Mouse (Mus musculus) embryonic facial prominence, embryonic 11.5 days (tissue): Measurements from ENCODE around the gene 2900092C05Rik. TPM values are rescaled to one million over a fixed set of nuclear protein-coding genes. Genes with fewer than 3 reads are reported as not detected.

Experiments used
- ATAC-seq: fragments of 200-750 bp; cut with Nextera tagmentation; replicated peaks from 2 replicates; pipeline ENCODE4 v1.8.0; 2017; ENCODE audit warnings: low read depth; ENCODE audit not compliant: insufficient number of reproducible peaks, low FRiP score, low TSS enrichment
- DNase-seq: peaks from one replicate; pipeline ENCODE4 v3.0.0-alpha.2; 2015; ENCODE audit warnings: low spot score
- H3K27ac ChIP-seq: fragments of 300-500 bp; sonication (generic); replicated peaks from 2 replicates; pipeline ENCODE4 v1.5.1; 2014; ENCODE audit warnings: mild to moderate bottlenecking, low read depth, low read length, control low read depth
- H3K27me3 ChIP-seq: fragments of 300-500 bp; sonication (generic); 2 replicates; pipeline ENCODE4 v1.6.1; 2014; ENCODE audit warnings: mild to moderate bottlenecking, low read length, moderate library complexity, mixed read lengths; ENCODE audit not compliant: control insufficient read depth, insufficient read depth
- H3K36me3 ChIP-seq: fragments of 300-500 bp; sonication (generic); replicated peaks from 2 replicates; pipeline ENCODE4 v1.6.1; 2014; ENCODE audit warnings: low read depth, mild to moderate bottlenecking, low read length, moderate library complexity, mixed read lengths; ENCODE audit not compliant: control insufficient read depth, insufficient read depth
- H3K4me1 ChIP-seq: fragments of 300-500 bp; sonication (generic); 2 replicates; pipeline ENCODE4 v1.6.1; 2014; ENCODE audit warnings: low read length, mixed read lengths; ENCODE audit not compliant: control insufficient read depth, insufficient read depth
- H3K4me2 ChIP-seq: fragments of 300-500 bp; sonication (generic); 2 replicates; pipeline ENCODE4 v1.6.1; 2014; ENCODE audit warnings: low read depth, mild to moderate bottlenecking, control low read depth, low read length, moderate library complexity
- H3K4me3 ChIP-seq: fragments of 300-500 bp; sonication (generic); 2 replicates; pipeline ENCODE4 v1.5.1; 2014; ENCODE audit warnings: low read depth, low read length, control low read depth
- H3K9ac ChIP-seq: fragments of 300-500 bp; sonication (generic); replicated peaks from 2 replicates; pipeline ENCODE4 v1.6.1; 2014; ENCODE audit warnings: mild to moderate bottlenecking, control low read depth, low read length
- H3K9me3 ChIP-seq: fragments of 300-500 bp; sonication (generic); replicated peaks from 2 replicates; pipeline ENCODE4 v1.6.1; 2016; ENCODE audit warnings: mild to moderate bottlenecking, low read length, inconsistent platforms, mixed read lengths; ENCODE audit not compliant: control insufficient read depth
- WGBS: fragments of 180-500 bp; shearing (Covaris S2); extraction: QIAGEN DNeasy Blood & Tissue Kit; methylation state at CpG from one replicate; pipeline ENCODE4 v1.1.7; 2014; 5-methylcytosine and 5-hydroxymethylcytosine counted together
- polyA plus RNA-seq: library from polyadenylated mRNA; unstranded; fragments of >200 nt; fragmentation: Nextera tagmentation; extraction: Ambion mirVana; gene quantifications from 2 replicates; pipeline ENCODE4 v1.2.1, GENCODE M21; 2014

2900092C05Rik gene
- polyA plus RNA-seq: not detected in 2 replicates

DNA sequence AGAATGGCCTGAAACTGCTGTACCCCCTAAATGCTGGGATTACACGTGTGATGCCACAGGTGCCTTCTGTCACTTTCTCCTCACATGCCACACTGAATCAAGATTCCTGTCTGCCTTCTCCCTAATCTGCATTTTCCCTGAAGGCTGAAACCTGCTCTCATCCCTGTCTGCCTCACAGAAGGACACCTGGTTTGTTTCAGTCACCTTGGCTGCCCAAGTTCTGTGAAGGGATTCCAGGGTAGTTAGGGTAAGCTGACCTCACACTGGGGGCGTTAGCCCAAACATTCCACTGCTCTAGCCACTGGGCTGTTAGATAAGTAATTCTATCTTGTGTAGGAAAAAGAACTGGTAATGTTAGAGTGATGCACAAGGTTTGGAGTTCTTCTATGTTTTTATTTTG lies at the start of gene 2900092C05Rik:
2900092C05Rik (plus strand) TSS at position 301 of the 400 bp plus-strand sequence.
- Histone ChIP-seq H3K9ac (no peak within 1 kb of the TSS), H3K27me3 (no peaks in the 10 kb centered on the region), H3K4me2 (no peak within 1 kb of the TSS), H3K4me1 (no peaks in the 10 kb centered on the region), H3K27ac (no peak within 1 kb of the TSS), H3K9me3 (no peaks in the 10 kb centered on the region), H3K4me3 (no peak within 1 kb of the TSS), H3K36me3 (no peaks in the 10 kb centered on the region)
- ATAC-seq: no peak
- DNase-seq: no peak
- 48% methylated on average over 2 of the region's 2 CpGs for WGBS

DNA sequence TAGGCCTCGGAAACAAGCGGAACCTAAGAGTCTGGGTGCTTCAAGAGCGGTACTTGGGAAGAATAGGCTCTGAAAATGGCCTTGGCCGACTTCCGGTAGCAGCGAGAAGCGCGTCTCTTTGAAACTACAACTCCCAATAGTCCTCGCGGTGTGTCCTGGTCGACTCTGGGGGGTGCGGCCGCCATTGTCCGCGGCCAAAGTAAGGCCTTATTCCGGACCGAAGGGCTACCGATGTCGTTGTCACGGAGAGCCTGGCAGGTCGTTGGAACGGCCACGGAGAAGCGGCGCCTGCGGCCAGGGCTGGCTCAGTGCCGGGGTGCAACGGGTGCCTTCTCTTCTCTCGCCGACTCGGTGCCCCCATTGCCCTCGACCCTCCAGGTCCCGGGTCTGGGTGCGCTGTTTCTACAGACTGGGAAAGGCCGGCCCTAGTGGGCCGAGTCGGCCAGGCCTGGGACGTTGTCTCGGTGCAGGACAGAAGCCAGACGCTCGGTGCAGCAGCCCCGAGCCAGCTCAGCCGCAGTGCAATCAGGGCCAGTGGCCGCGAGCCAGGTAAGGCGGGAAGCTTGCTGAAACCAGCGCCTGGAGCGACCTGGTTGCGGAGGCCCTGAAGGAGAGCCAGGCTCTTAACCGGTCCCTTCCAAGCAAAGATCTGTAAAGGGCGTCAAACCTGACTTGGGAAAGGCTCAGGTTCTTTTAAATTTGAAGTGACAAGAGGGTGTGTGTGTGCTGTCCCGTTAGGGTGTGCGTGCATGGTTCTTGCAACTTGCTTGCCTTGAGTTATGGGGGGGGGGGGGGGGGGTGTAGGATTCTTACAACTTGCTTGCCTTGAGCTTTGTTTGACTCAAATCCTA lies 33.9 kb upstream of the 2900092C05Rik start, which contains the start of gene Zfp606:
Zfp606 (plus strand) TSS at position 136 of the 851 bp plus-strand sequence.
- ATAC-seq (peak; percentile 96), DNase-seq (peak; percentile 94)
- Histone ChIP-seq H3K4me2 (peak within 1 kb of the TSS; percentile 54), H3K9ac (peak within 1 kb of the TSS; percentile 99), H3K36me3 (peaks cover 22% of the 10 kb centered on the region), H3K27ac (peak within 1 kb of the TSS; percentile 72), H3K9me3 (no peaks in the 10 kb centered on the region; the same call in none of the 2 replicates), H3K4me1 (no peaks in the 10 kb centered on the region), H3K4me3 (peak within 1 kb of the TSS; percentile 92), H3K27me3 (no peaks in the 10 kb centered on the region)
- whole genome bisulfite sequencing: under 1% methylated on average over 52 of the region's 53 CpGs

DNA sequence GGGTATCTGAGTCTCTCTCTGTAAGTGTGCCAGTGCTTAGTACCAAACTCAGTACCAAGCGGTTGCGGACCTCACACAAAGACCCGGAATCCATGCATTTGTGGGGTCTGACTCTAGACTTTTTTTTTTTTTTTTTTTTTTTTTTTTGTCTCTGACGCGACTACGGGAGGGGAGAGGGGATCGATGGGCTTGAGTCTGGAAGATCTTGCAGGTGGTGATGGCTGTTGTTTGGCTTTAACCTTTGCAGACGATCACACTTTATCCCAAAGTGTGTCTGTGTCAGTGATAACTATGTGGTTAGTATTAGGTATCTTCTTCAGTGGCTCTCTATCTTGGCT lies 33.3 kb upstream of the 2900092C05Rik start:
- Histone ChIP-seq H3K9ac (peak overlapping the region; percentile 99), H3K9me3 (no peaks in the 10 kb centered on the region; the same call in none of the 2 replicates), H3K4me3 (peak overlapping the region; percentile 92), H3K27ac (no peak overlapping the region), H3K4me2 (peak overlapping the region; percentile 54), H3K27me3 (no peaks in the 10 kb centered on the region), H3K36me3 (peaks cover 27% of the 10 kb centered on the region), H3K4me1 (no peaks in the 10 kb centered on the region)
- ATAC-seq (no peak), DNase-seq (peak; percentile 37)
- 0% methylated on average over 7 of the region's 8 CpGs for WGBS

DNA sequence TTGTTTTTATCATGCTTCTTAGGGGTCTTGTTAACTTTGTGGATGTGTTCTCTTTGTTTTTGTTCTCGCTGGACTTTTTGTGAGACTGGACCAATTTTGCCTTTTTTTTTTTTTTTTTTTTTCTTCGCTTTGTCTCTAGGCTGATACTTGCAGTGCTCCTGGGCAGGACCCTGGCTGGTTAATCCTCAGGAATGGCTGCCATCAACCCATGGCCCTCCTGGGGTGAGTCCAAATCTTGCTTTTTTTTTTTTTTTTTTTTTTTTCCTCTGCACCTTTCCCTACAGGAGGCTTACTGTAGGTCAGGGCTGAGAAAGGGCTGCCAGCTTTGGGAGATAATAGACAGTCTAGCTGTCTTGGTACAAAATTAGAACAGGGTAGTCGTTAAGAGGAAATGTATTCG lies 32.8 kb upstream of the 2900092C05Rik start:
- DNase-seq (no peak), ATAC-seq (no peak)
- 67% methylated on average over 4 of the region's 4 CpGs for WGBS
- no peak overlapping the region; the same call in 1 of the 2 replicates for H3K9ac ChIP-seq
- peaks cover 32% of the 10 kb centered on the region for H3K36me3 ChIP-seq
- peak overlapping the region; percentile 54 for H3K4me2 ChIP-seq
- no peaks in the 10 kb centered on the region; the same call in none of the 2 replicates for H3K9me3 ChIP-seq
- H3K27ac ChIP-seq: no peak overlapping the region
- peak overlapping the region; percentile 92 for H3K4me3 ChIP-seq
- no peaks in the 10 kb centered on the region for H3K4me1 ChIP-seq
- H3K27me3 ChIP-seq: no peaks in the 10 kb centered on the region

DNA sequence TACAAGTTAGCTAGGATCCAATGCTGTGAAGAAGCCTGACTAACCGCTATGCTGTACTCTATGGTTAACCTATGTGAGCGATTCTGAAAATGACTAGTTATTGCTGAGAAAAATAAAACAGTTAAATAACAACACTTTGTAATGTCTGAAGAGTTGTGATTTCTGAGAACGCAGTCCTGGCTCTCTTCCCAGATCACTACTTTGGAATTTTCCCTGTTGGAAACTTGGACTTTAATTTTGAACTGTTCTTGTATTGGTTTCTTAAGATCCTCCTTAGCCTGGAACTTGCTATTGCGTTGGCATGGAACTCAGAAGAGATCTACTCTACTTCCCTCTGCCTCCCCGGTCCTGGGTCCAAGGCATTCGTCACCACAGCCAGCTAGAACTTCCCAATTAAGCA lies 28.5 kb upstream of the 2900092C05Rik start:
- DNase-seq (no peak), ATAC-seq (no peak)
- Histone ChIP-seq H3K27me3 (no peaks in the 10 kb centered on the region), H3K4me1 (no peaks in the 10 kb centered on the region), H3K36me3 (peaks cover 56% of the 10 kb centered on the region), H3K4me3 (no peak overlapping the region), H3K27ac (no peak overlapping the region), H3K9ac (no peak overlapping the region), H3K4me2 (no peak overlapping the region), H3K9me3 (no peaks in the 10 kb centered on the region; the same call in 1 of the 2 replicates)
- WGBS: 98% methylated on average over 6 of the region's 6 CpGs

DNA sequence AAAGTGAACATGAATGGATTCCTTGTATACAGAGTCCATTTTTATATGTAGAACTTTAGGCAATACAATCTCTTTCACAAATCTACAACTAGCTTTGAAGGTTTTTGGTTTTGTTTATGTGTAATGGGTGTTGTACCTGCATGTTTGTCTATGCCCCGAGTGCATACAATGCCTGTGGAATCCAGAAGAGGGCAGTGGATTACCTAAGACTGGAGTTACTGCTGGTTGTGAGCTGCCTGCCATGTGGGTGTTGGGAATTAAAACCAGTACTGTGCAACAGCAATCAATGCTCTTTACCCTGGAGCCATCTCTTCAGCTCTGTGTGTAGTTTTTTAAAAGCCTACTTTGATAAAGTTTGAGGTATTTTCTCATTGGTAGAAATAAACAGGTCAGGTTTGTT lies 26.4 kb upstream of the 2900092C05Rik start:
- H3K27me3 ChIP-seq: no peaks in the 10 kb centered on the region
- WGBS: 88% methylated on average over 1 of the region's 1 CpGs
- H3K27ac ChIP-seq: no peak overlapping the region
- peaks cover 68% of the 10 kb centered on the region for H3K36me3 ChIP-seq
- DNase-seq: no peak
- H3K9me3 ChIP-seq: peaks cover 6% of the 10 kb centered on the region
- H3K4me1 ChIP-seq: no peaks in the 10 kb centered on the region
- no peak overlapping the region for H3K4me2 ChIP-seq
- no peak for ATAC-seq
- no peak overlapping the region for H3K4me3 ChIP-seq
- H3K9ac ChIP-seq: no peak overlapping the region

DNA sequence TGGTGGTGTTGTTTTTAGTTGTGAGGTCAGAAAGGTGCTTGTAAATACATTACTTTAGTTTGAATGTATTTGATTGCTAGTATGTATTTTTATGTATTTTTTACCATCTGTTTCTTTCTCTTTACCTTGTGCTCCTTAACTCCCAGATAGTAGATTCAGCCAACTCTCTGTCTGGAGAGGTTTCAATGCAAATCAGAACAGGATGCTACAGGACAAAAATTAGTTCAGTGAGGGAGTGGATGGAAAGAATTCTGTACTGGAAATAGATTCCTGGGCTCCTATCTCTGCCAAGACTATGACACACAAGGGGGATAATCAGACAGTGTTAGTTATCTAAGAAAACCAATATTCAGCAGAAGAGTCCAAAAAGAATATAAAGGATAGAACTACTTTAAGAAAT lies 25.6 kb upstream of the 2900092C05Rik start:
- H3K4me3 ChIP-seq: no peak overlapping the region
- no peak overlapping the region for H3K4me2 ChIP-seq
- no peaks in the 10 kb centered on the region for H3K4me1 ChIP-seq
- H3K27me3 ChIP-seq: no peaks in the 10 kb centered on the region
- ATAC-seq (no peak), DNase-seq (no peak)
- H3K9me3 ChIP-seq: peaks cover 6% of the 10 kb centered on the region
- peaks cover 68% of the 10 kb centered on the region for H3K36me3 ChIP-seq
- no peak overlapping the region for H3K27ac ChIP-seq
- H3K9ac ChIP-seq: no peak overlapping the region

DNA sequence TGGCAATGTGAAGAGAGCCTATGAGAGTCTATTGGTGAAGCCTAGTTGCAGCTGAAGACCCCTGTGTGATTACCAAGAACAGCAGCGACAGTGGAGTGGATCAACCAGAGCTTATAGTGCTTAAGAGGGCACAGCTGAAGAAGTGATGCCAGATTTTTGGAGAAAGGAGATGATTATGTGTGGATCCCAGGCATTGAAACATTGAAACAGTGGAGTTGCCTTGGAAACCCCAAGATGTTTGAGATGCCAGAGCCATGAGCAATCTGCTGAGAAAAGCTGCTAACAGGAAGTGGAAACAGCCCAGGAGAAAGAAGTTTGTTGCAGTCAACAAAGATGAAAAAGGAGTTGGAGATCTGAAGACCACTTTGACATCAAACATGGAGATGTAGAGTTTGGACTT lies 1.4 kb upstream of the 2900092C05Rik start:
- no peak overlapping the region for H3K27ac ChIP-seq
- DNase-seq: no peak
- no peaks in the 10 kb centered on the region for H3K9me3 ChIP-seq
- H3K27me3 ChIP-seq: no peaks in the 10 kb centered on the region
- H3K36me3 ChIP-seq: no peaks in the 10 kb centered on the region
- no peak overlapping the region for H3K9ac ChIP-seq
- H3K4me1 ChIP-seq: no peaks in the 10 kb centered on the region
- H3K4me2 ChIP-seq: no peak overlapping the region
- WGBS: 68% methylated on average over 1 of the region's 1 CpGs
- H3K4me3 ChIP-seq: no peak overlapping the region
- no peak for ATAC-seq
